Mouse (Mus musculus): ENCODE data around the gene Gbp8.

- TF ChIP-seq POLR2A (IDR thresholded peaks at IDR 0.05; ENCODE audit: insufficient read depth, low read depth, low read length) (no peak), CTCF (IDR thresholded peaks at IDR 0.05; ENCODE audit: insufficient read depth, low read depth, low read length) (no peak)
Observed at GRCm38 (mm10) chr5:105181446-105181845, 42.1 kb upstream of the Gbp8 start.
